Mouse (Mus musculus) G1E-ER4 (cell line): ENCODE results near the gene Sntb2. TPM values are rescaled to one million over a fixed set of nuclear protein-coding genes. Genes with fewer than 3 reads are reported as not detected.

Source experiments
- GATA1 ChIP-seq: IDR thresholded peaks from one replicate; pipeline ENCODE4 v1.8.0; 2012; ENCODE audit warnings: low read length, inconsistent platforms
- polyA plus RNA-seq: library from polyadenylated mRNA; stranded (reverse); fragments of >175 nt; gene quantifications from 2 replicates; pipeline ENCODE4 v1.2.3, GENCODE M21; 2012

The Sntb2 gene
- 6.4 and 8.2 TPM in 2 replicates for polyA plus RNA-seq

- no peak for TF ChIP-seq GATA1
Measured at GRCm38 (mm10) chr8:106935324-106935869, at the start of gene Sntb2. TSS of gene Sntb2 (plus strand) at chr8:106935750.

GRCm38 (mm10) chr8:106887336-106888189 is 48.0 kb upstream of the Sntb2 start:
- no peak for TF ChIP-seq GATA1

- TF ChIP-seq GATA1: no peak
Measured at GRCm38 (mm10) chr8:106888803-106889202, 46.7 kb upstream of the Sntb2 start.

- no peak for TF ChIP-seq GATA1
Measured at GRCm38 (mm10) chr8:106892210-106892805, 43.2 kb upstream of the Sntb2 start.

GRCm38 (mm10) chr8:106892806-106893451 is 42.6 kb upstream of the Sntb2 start:
- no peak for TF ChIP-seq GATA1

- no peak for TF ChIP-seq GATA1
Measured at GRCm38 (mm10) chr8:106893481-106894156, 41.9 kb upstream of the Sntb2 start, which contains the start of gene Utp4. TSS of gene Utp4 (plus strand) at chr8:106893636.

- no peak for TF ChIP-seq GATA1
Measured at GRCm38 (mm10) chr8:106899473-106899872, 36.1 kb upstream of the Sntb2 start.

- TF ChIP-seq GATA1: no peak
Measured at GRCm38 (mm10) chr8:106905727-106906480, 29.6 kb upstream of the Sntb2 start.

- TF ChIP-seq GATA1: no peak
Measured at GRCm38 (mm10) chr8:106906635-106907034, 28.9 kb upstream of the Sntb2 start.

- no peak for TF ChIP-seq GATA1
Measured at GRCm38 (mm10) chr8:106907450-106907849, 28.1 kb upstream of the Sntb2 start.

- TF ChIP-seq GATA1: no peak
Measured at GRCm38 (mm10) chr8:106908291-106908690, 27.3 kb upstream of the Sntb2 start.

GRCm38 (mm10) chr8:106913631-106914030 is 21.9 kb upstream of the Sntb2 start:
- no peak for TF ChIP-seq GATA1

- TF ChIP-seq GATA1: no peak
Measured at GRCm38 (mm10) chr8:106919721-106920394, 15.7 kb upstream of the Sntb2 start.

- TF ChIP-seq GATA1: no peak
Measured at GRCm38 (mm10) chr8:106920395-106920741, 15.2 kb upstream of the Sntb2 start.
